Mouse (Mus musculus) spleen, adult 2 months (tissue): ENCODE results near the gene Clcn1.

Source experiments
- CTCF ChIP-seq: fragments of 200-500 bp; IDR thresholded peaks from 2 replicates; pipeline ENCODE4 v1.5.1; 2011; ENCODE audit warnings: mild to moderate bottlenecking, inconsistent platforms; ENCODE audit not compliant: insufficient read depth, insufficient read length, insufficient replicate concordance; ENCODE audit errors: extremely low read depth
- POLR2A ChIP-seq: fragments of 200-500 bp; IDR thresholded peaks from 2 replicates; pipeline ENCODE4 v1.6.1; 2011; ENCODE audit warnings: low read depth, low read length, inconsistent platforms

- no peak for TF ChIP-seq CTCF
- TF ChIP-seq POLR2A = no peak
Measured at GRCm38 (mm10) chr6:42342171-42342570, 55.7 kb downstream of the Clcn1 start.
